Mouse (Mus musculus) liver, embryonic 14.5 days (tissue): ENCODE measurements around the gene Pde4d. TPM values are rescaled to one million over a fixed set of nuclear protein-coding genes. Genes with fewer than 3 reads are reported as not detected.

ENCODE experiments used
- ATAC-seq: fragments of 200-750 bp; cut with Nextera tagmentation; 2 replicates; pipeline ENCODE4 v1.8.0; 2017; ENCODE audit warnings: moderate number of reproducible peaks, mild to moderate bottlenecking, moderate library complexity; ENCODE audit not compliant: insufficient read depth
- DNase-seq, 3 experiments: peaks; one replicate each; pipeline ENCODE4 v3.0.0-alpha.2; 2012 to 2013; ENCODE audit warnings: low read depth in 3 of 3, low spot score in 3 of 3
- H3K27ac ChIP-seq: fragments of 300-500 bp; sonication (generic); 2 replicates; pipeline ENCODE4 v1.5.1; 2014; ENCODE audit warnings: moderate library complexity, mild to moderate bottlenecking, control low read depth, inconsistent platforms
- H3K27me3 ChIP-seq: fragments of 300-500 bp; sonication (generic); 2 replicates; pipeline ENCODE4 v1.6.1; 2014; ENCODE audit warnings: mild to moderate bottlenecking, low read length, moderate library complexity; ENCODE audit not compliant: control insufficient read depth, insufficient read depth
- H3K36me3 ChIP-seq: fragments of 300-500 bp; sonication (generic); replicated peaks from 2 replicates; pipeline ENCODE4 v1.6.1; 2014; ENCODE audit warnings: low read depth; ENCODE audit not compliant: control insufficient read depth, insufficient read depth
- H3K4me1 ChIP-seq, 2 experiments: fragments of 200-500 bp in 1 of 2; fragments of 300-500 bp in 1 of 2; sonication (generic) in 1 of 2; replicated peaks; 2 replicates each; pipeline ENCODE4 v1.6.1; 2012 to 2014; ENCODE audit warnings: antibody characterized with exemption in 1 of 2, inconsistent platforms in 1 of 2, low read length in 1 of 2; ENCODE audit not compliant: control insufficient read depth in 2 of 2, insufficient read depth in 2 of 2
- H3K4me2 ChIP-seq: fragments of 300-500 bp; sonication (generic); 2 replicates; pipeline ENCODE4 v1.6.1; 2014; ENCODE audit warnings: low read depth, mild to moderate bottlenecking, control low read depth, moderate library complexity
- H3K4me3 ChIP-seq, 2 experiments: fragments of 200-500 bp in 1 of 2; fragments of 300-500 bp in 1 of 2; sonication (generic) in 1 of 2; 2 replicates each; pipeline ENCODE4 v1.5.1; 2012 to 2014; ENCODE audit warnings: low read depth in 2 of 2, low read length in 2 of 2, mild to moderate bottlenecking in 2 of 2, control low read depth in 1 of 2, inconsistent platforms in 1 of 2, moderate library complexity in 1 of 2; ENCODE audit not compliant: insufficient read depth in 1 of 2
- H3K9ac ChIP-seq: fragments of 300-500 bp; sonication (generic); replicated peaks from 2 replicates; pipeline ENCODE4 v1.6.1; 2014; ENCODE audit warnings: mild to moderate bottlenecking, control low read depth, moderate library complexity
- H3K9me3 ChIP-seq: fragments of 300-500 bp; sonication (generic); 2 replicates; pipeline ENCODE4 v1.6.1; 2016; ENCODE audit warnings: low read length, mixed read lengths; ENCODE audit not compliant: control insufficient read depth
- CTCF ChIP-seq: IDR thresholded peaks from 2 replicates; pipeline ENCODE4 v1.5.1; 2016; ENCODE audit warnings: antibody characterized with exemption, low read depth, control low read depth
- EP300 ChIP-seq: IDR thresholded peaks from 2 replicates; pipeline ENCODE4 v1.6.1; 2016; ENCODE audit warnings: antibody characterized with exemption, low read depth
- WGBS: fragments of 180-500 bp; shearing (Covaris S2); extraction: QIAGEN DNeasy Blood & Tissue Kit; methylation state at CpG from one replicate; pipeline ENCODE4 v1.1.7; 2014; ENCODE audit not compliant: insufficient replicate concordance; 5-methylcytosine and 5-hydroxymethylcytosine counted together
- polyA plus RNA-seq, 2 experiments: library from polyadenylated mRNA; depleted of rRNA in 1 of 2; stranded (reverse) in 1 of 2; unstranded in 1 of 2; fragments of >200 nt; fragmentation: Nextera tagmentation in 1 of 2; extraction: Ambion mirVana in 1 of 2; gene quantifications; 2 replicates each; pipeline versions ENCODE4 v1.2.1 to v1.2.3; 2012 to 2014

The Pde4d gene
- polyA plus RNA-seq, 2 experiments, result 4.9 to 8.6 TPM

- no peak overlapping the region for H3K4me3 ChIP-seq
- no peak for DNase-seq
- no peak overlapping the region for H3K27ac ChIP-seq
- H3K36me3 ChIP-seq, result no peaks in the 10 kb centered on the region
- no peaks in the 10 kb centered on the region for H3K4me1 ChIP-seq
- TF ChIP-seq CTCF, result no peak
- no peak for TF ChIP-seq EP300
- H3K9ac ChIP-seq, result no peak overlapping the region
- ATAC-seq, result no peak
- no peak overlapping the region for H3K4me2 ChIP-seq
- WGBS, result 56% methylated on average over 6 of the region's 6 CpGs
- H3K9me3 ChIP-seq, result no peaks in the 10 kb centered on the region
- no peaks in the 10 kb centered on the region for H3K27me3 ChIP-seq
Measured at GRCm38 (mm10) chr13:108599186-108599900, 149.6 kb downstream of the Pde4d start.

- DNase-seq, result no peak
- WGBS, result 82% methylated on average over 2 of the region's 2 CpGs
- no peaks in the 10 kb centered on the region for H3K4me1 ChIP-seq
- no peak overlapping the region for H3K4me2 ChIP-seq
- no peak for TF ChIP-seq CTCF
- TF ChIP-seq EP300, result no peak
- no peak for ATAC-seq
- H3K27ac ChIP-seq, result no peak overlapping the region
- H3K4me3 ChIP-seq, result no peak overlapping the region
- H3K9ac ChIP-seq, result no peak overlapping the region
- H3K27me3 ChIP-seq, result no peaks in the 10 kb centered on the region
- no peaks in the 10 kb centered on the region for H3K36me3 ChIP-seq
- no peaks in the 10 kb centered on the region for H3K9me3 ChIP-seq
Measured at GRCm38 (mm10) chr13:108601021-108601420, 151.3 kb downstream of the Pde4d start.

GRCm38 (mm10) chr13:108603502-108603901, 153.8 kb downstream of the Pde4d start:
- no peak overlapping the region for H3K9ac ChIP-seq
- 62% methylated on average over 1 of the region's 1 CpGs for WGBS
- TF ChIP-seq CTCF (no peak), EP300 (no peak)
- H3K36me3 ChIP-seq, result no peaks in the 10 kb centered on the region
- DNase-seq (no peak), ATAC-seq (no peak)
- H3K9me3 ChIP-seq, result no peaks in the 10 kb centered on the region
- H3K27me3 ChIP-seq, result no peaks in the 10 kb centered on the region
- no peak overlapping the region for H3K4me3 ChIP-seq
- H3K4me1 ChIP-seq, result no peaks in the 10 kb centered on the region
- no peak overlapping the region for H3K4me2 ChIP-seq
- no peak overlapping the region for H3K27ac ChIP-seq

- no peaks in the 10 kb centered on the region for H3K27me3 ChIP-seq
- ATAC-seq (no peak), DNase-seq (no peak)
- TF ChIP-seq EP300 (no peak), CTCF (no peak)
- H3K4me1 ChIP-seq, result no peaks in the 10 kb centered on the region
- no peak overlapping the region for H3K9ac ChIP-seq
- H3K4me3 ChIP-seq, result no peak overlapping the region
- no peak overlapping the region for H3K4me2 ChIP-seq
- no peaks in the 10 kb centered on the region for H3K9me3 ChIP-seq
- H3K36me3 ChIP-seq, result no peaks in the 10 kb centered on the region
- H3K27ac ChIP-seq, result no peak overlapping the region
Measured at GRCm38 (mm10) chr13:108604213-108604612, 154.5 kb downstream of the Pde4d start.

GRCm38 (mm10) chr13:108618207-108618606, 168.5 kb downstream of the Pde4d start:
- ATAC-seq (no peak), DNase-seq (no peak)
- no peak overlapping the region for H3K9ac ChIP-seq
- no peaks in the 10 kb centered on the region for H3K36me3 ChIP-seq
- H3K9me3 ChIP-seq, result no peaks in the 10 kb centered on the region
- no peaks in the 10 kb centered on the region for H3K4me1 ChIP-seq
- H3K27me3 ChIP-seq, result no peaks in the 10 kb centered on the region
- no peak overlapping the region for H3K27ac ChIP-seq
- H3K4me2 ChIP-seq, result no peak overlapping the region
- WGBS, result 46% methylated on average over 1 of the region's 1 CpGs
- TF ChIP-seq EP300, result no peak
- no peak overlapping the region for H3K4me3 ChIP-seq
